Mouse (Mus musculus): ENCODE measurements around the gene Nim1k. TPM values are rescaled to one million over a fixed set of nuclear protein-coding genes. Genes with fewer than 3 reads are reported as not detected.

Nim1k gene
- 0.69 and 1.1 TPM in 2 replicates for polyA plus RNA-seq (2015; fragmentation: Nextera tagmentation; extraction: Ambion mirVana)

DNA sequence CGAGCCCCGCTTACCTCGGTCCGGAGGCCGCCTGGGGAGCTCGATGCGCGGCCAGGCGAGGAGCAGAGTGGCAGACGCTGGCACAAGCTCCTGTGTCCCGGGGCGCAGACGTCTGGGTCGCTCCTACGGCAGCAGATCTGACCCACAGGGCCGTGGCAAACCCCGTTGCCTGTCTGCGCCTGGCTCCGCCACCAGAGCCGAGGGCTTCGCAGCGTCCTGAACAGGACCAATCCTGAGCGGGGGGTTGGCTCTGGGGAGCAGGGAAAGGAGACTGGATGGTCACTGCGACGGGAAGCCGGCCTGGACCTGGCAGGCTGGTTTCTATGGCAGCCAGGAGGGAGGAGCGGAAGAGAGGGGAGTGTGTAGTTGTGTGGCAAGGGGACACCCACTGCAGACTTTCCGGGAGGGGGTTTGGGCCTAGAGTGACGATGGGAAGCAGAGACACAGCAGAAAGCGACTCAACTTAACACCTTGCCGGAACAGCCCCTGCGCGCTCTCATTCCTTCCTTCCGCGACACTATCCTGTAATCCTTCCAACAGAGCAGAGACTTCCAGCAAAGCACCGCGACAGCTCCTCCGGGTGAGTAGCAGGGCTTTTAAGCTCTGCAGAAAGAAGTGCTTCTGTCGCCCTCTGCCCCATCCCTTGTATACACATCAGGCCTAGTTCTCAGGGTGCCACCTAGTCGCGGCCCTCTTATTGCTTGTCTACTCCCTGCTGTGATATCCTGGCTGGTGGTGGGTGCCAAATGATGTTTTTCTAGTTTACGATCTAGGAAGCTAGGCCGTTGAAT lies at the start of gene Nim1k:
TSS of gene Nim1k (minus strand) at position 202 of the 791 bp plus-strand sequence.
- Histone ChIP-seq H3K27ac (ENCODE audit: low read length) (peak within 1 kb of the TSS; percentile 69), H3K9ac (ENCODE audit: low read length) (peak within 1 kb of the TSS; percentile 81), H3K36me3 (ENCODE audit: control insufficient read depth, insufficient read depth) (peaks cover 1% of the 10 kb centered on the region; the same call in 1 of the 2 replicates), H3K27me3 (ENCODE audit: control insufficient read depth, insufficient read depth, low read length) (no peaks in the 10 kb centered on the region), H3K9me3 (replicated peaks; ENCODE audit: control insufficient read depth, low read length) (no peaks in the 10 kb centered on the region), H3K4me1 (ENCODE audit: control insufficient read depth, insufficient read depth, low read length) (peaks cover 14% of the 10 kb centered on the region), H3K4me3 (ENCODE audit: low read length) (peak within 1 kb of the TSS; percentile 78), H3K4me2 (ENCODE audit: low read depth, low read length) (peak within 1 kb of the TSS; percentile 95)
- peak; percentile 90 for ATAC-seq (replicated peaks; ENCODE audit: extremely low read depth, insufficient read depth, low FRiP score)
- 2% methylated on average over 43 of the region's 43 CpGs for WGBS

DNA sequence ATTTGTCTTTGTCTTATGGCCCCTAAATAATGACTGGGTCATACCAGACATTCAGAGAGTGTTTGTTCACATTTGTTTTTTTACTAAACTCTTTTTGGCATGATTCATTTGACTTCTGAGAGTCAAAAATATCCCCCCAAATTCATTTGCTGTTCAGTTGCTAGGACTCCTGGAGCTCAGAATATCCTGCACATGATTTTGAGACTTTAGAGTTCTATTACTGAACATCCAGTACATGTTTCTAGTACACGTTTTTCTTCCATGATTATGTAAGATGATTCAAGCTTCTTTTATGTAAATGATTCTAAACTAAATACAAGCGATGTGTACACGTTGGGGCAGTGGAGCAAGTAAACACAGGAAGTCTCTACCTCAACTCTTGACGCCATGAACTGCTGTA lies 42.0 kb upstream of the Nim1k start:
- no peaks in the 10 kb centered on the region for H3K9me3 ChIP-seq (replicated peaks; ENCODE audit: control insufficient read depth, low read length)
- no peaks in the 10 kb centered on the region for H3K4me1 ChIP-seq (ENCODE audit: control insufficient read depth, insufficient read depth, low read length)
- no peak overlapping the region for H3K4me2 ChIP-seq (ENCODE audit: low read depth, low read length)
- no peaks in the 10 kb centered on the region for H3K36me3 ChIP-seq (ENCODE audit: control insufficient read depth, insufficient read depth)
- H3K27ac ChIP-seq (ENCODE audit: low read length) = no peak overlapping the region
- WGBS = 57% methylated on average over 4 of the region's 4 CpGs
- H3K27me3 ChIP-seq (ENCODE audit: control insufficient read depth, insufficient read depth, low read length) = no peaks in the 10 kb centered on the region
- H3K9ac ChIP-seq (ENCODE audit: low read length) = no peak overlapping the region
- ATAC-seq (replicated peaks; ENCODE audit: extremely low read depth, insufficient read depth, low FRiP score) = no peak
- no peak overlapping the region for H3K4me3 ChIP-seq (ENCODE audit: low read length)

DNA sequence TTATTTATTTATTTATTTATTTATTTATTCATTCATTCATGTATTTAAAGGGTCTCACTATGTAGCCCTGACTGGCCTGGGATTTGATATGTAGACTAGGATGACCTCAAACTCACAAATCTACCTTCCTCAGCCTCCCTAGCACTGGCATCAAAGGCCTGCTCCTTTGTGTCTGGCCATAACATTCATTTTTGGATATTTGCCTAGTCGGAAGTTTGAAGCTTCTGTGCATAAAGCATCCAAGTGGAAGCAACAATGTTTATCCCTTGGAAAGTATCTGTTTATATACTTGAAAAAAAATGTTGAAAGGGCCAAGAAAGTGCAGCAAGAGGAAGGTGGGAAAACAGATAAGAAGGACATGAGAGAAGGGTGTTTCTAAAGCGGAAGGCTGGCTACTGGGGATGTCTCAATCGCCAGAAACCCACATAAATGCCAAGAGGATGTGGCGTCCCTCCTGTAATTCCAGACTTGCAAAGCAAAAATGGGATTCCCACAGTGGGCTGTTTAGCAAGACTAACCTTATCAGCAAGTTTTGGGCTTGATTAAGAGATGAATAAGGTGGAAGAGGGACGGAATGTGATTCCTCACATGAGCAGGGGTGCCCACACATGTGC lies 37.2 kb upstream of the Nim1k start:
- no peaks in the 10 kb centered on the region for H3K27me3 ChIP-seq (ENCODE audit: control insufficient read depth, insufficient read depth, low read length)
- no peak overlapping the region for H3K4me2 ChIP-seq (ENCODE audit: low read depth, low read length)
- no peak overlapping the region for H3K9ac ChIP-seq (ENCODE audit: low read length)
- H3K4me1 ChIP-seq (ENCODE audit: control insufficient read depth, insufficient read depth, low read length) = peaks cover 16% of the 10 kb centered on the region
- ATAC-seq (replicated peaks; ENCODE audit: extremely low read depth, insufficient read depth, low FRiP score) = no peak
- no peak overlapping the region for H3K4me3 ChIP-seq (ENCODE audit: low read length)
- 61% methylated on average over 5 of the region's 5 CpGs for WGBS
- peaks cover 7% of the 10 kb centered on the region for H3K36me3 ChIP-seq (ENCODE audit: control insufficient read depth, insufficient read depth)
- H3K9me3 ChIP-seq (replicated peaks; ENCODE audit: control insufficient read depth, low read length) = no peaks in the 10 kb centered on the region
- no peak overlapping the region for H3K27ac ChIP-seq (ENCODE audit: low read length)

DNA sequence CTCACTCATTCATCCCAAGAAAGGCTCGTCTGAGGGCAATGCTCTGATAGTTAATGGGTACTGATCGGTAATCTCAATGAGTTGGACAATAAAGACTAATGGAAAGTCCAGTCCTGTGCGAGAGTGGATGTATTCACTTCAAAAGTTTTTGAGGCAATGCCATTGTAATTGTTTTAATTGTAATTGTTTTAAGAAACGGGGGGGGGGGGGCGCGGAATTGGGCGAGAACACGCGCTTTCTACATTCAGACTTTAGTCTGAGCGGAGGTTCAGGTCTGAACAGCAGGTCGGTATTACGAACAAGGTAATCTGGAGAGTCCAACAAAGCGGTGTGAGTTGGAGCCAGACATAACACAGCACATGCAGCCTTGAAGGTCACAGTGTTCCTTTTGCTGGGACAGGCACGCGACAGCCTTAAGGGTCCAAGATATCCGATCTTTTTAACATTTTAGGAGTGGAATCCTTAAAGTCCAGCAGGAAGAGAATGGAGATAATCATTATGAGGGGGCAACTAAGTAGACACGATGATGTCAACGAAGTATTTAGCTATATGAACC lies 36.0 kb upstream of the Nim1k start:
- WGBS = 2% methylated on average over 18 of the region's 18 CpGs
- ATAC-seq (replicated peaks; ENCODE audit: extremely low read depth, insufficient read depth, low FRiP score) = no peak
- H3K36me3 ChIP-seq (ENCODE audit: control insufficient read depth, insufficient read depth) = peaks cover 11% of the 10 kb centered on the region
- peak overlapping the region; percentile 97 for H3K27ac ChIP-seq (ENCODE audit: low read length)
- no peaks in the 10 kb centered on the region for H3K27me3 ChIP-seq (ENCODE audit: control insufficient read depth, insufficient read depth, low read length)
- peak overlapping the region; percentile 97 for H3K9ac ChIP-seq (ENCODE audit: low read length)
- H3K4me3 ChIP-seq (ENCODE audit: low read length) = peak overlapping the region; percentile 89
- peaks cover 16% of the 10 kb centered on the region for H3K4me1 ChIP-seq (ENCODE audit: control insufficient read depth, insufficient read depth, low read length)
- H3K9me3 ChIP-seq (replicated peaks; ENCODE audit: control insufficient read depth, low read length) = no peaks in the 10 kb centered on the region
- peak overlapping the region; percentile 70 for H3K4me2 ChIP-seq (ENCODE audit: low read depth, low read length)

DNA sequence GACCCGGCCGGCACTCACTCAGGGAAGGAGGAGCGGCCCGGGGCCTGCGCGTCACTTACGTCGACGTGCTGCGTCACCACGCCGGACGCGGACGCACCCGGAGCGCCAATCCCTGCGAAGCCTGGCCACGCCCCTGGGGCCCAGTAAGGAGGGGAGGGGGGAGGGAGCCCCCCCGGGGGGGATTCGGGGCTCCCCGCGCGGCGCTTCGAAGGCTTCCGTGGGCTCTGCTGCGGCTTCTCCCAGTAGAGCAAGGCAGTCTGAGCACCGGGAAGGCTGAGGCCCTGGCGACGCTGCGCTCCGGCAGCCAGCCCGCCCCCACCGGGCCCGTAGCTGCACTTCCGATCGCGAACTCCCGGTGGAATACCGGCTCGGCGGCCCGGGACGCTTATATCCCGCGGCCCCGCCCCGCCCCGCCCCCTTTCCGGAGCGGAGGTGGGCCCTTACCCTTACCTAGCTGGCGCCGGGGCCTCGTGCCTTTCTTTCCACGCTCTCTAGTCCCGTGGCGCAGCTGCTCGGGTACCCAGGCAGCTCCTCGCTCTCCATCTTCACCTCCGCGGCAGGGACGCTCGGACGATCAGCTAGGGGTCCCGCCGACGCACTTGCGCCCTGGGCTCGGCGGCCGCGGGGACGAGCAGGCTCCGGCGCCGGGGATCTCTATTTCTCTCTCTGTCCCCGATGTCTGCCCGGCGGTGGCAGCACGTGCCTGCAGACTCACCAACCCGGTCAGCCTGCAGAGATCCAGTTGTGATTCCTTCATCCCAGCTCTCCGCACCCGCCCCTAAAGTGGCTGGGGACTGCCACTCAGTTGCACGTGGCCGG lies 35.3 kb upstream of the Nim1k start, which contains the start of gene Zfp131:
TSS of gene Zfp131 (minus strand) at position 129 of the 819 bp plus-strand sequence.
- H3K4me1 ChIP-seq (ENCODE audit: control insufficient read depth, insufficient read depth, low read length) = peaks cover 16% of the 10 kb centered on the region
- WGBS = under 1% methylated on average over 76 of the region's 86 CpGs
- H3K36me3 ChIP-seq (ENCODE audit: control insufficient read depth, insufficient read depth) = peaks cover 15% of the 10 kb centered on the region
- H3K9ac ChIP-seq (ENCODE audit: low read length) = peak within 1 kb of the TSS; percentile 97
- peak; percentile 98 for ATAC-seq (replicated peaks; ENCODE audit: extremely low read depth, insufficient read depth, low FRiP score)
- H3K27me3 ChIP-seq (ENCODE audit: control insufficient read depth, insufficient read depth, low read length) = no peaks in the 10 kb centered on the region
- peak within 1 kb of the TSS; percentile 75 for H3K4me2 ChIP-seq (ENCODE audit: low read depth, low read length)
- peak within 1 kb of the TSS; percentile 97 for H3K27ac ChIP-seq (ENCODE audit: low read length)
- H3K4me3 ChIP-seq (ENCODE audit: low read length) = peak within 1 kb of the TSS; percentile 89
- H3K9me3 ChIP-seq (replicated peaks; ENCODE audit: control insufficient read depth, low read length) = no peaks in the 10 kb centered on the region

DNA sequence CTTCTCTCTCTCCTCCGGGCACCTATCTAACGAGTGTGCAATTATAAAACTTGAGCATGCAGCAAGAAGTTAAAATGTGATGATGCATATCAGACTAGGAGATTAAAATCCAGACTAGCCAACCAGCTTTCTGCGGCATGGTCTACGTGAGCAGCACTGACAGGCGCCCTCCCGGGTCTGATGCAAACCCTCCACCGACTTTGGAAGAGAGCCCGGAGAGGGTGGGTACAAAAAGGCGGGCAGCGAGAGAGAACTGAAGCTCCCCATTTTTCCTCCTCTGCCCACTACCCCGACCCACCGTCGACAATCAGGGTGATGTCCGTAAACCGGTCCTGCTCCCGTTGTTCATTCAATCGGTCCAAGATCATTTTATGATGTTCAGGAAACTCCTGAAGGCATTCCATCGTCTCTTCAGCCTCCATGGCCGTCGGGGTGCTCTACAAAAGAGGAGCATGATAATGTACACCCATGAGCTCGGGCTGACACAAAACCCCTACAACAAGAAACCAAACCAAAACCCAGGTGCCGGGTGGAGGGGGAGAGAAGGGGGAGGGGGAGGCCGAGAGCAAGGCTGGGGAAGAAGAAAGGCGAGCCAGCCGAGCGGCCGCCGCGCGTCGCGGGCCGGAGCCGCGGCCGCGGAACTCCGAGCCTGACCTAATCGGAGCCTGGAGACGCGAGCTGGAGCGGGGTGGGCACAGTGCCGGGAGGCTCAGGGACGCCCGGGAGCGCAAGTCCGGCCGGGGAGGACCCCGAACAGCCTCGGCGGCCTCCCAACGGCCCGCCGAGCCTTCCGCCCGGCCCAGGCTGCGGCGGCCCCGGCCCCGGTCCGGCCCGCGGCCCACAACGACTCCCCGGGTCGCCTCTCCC lies 34.4 kb upstream of the Nim1k start:
- Histone ChIP-seq H3K27ac (ENCODE audit: low read length) (peak overlapping the region; percentile 97), H3K9ac (ENCODE audit: low read length) (peak overlapping the region; percentile 97), H3K36me3 (ENCODE audit: control insufficient read depth, insufficient read depth) (peaks cover 16% of the 10 kb centered on the region), H3K4me1 (ENCODE audit: control insufficient read depth, insufficient read depth, low read length) (peaks cover 16% of the 10 kb centered on the region), H3K4me2 (ENCODE audit: low read depth, low read length) (peak overlapping the region; percentile 75), H3K27me3 (ENCODE audit: control insufficient read depth, insufficient read depth, low read length) (no peaks in the 10 kb centered on the region), H3K4me3 (ENCODE audit: low read length) (peak overlapping the region; percentile 89), H3K9me3 (replicated peaks; ENCODE audit: control insufficient read depth, low read length) (no peaks in the 10 kb centered on the region)
- under 1% methylated on average over 39 of the region's 66 CpGs for WGBS
- peak; percentile 69 for ATAC-seq (replicated peaks; ENCODE audit: extremely low read depth, insufficient read depth, low FRiP score)

DNA sequence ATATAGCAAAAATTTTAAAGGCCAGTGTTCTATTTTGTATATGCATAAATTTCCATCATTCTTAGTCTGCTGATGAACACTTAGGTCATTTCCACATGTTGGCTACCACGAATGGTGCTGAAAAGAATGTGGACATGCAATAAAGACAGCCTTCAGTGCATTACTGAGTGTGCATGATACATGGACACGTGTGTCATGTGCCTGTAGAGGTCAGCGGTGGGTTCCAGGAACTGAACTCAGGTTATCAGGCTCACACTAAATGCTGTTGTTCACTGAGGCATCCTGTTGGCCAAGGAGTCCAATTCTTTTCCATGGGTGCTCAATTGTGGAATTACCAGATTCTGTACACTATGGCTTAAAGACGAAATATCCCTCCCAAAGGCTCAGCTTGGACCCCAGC lies 27.9 kb upstream of the Nim1k start:
- Histone ChIP-seq H3K27ac (ENCODE audit: low read length) (no peak overlapping the region), H3K9ac (ENCODE audit: low read length) (no peak overlapping the region), H3K27me3 (ENCODE audit: control insufficient read depth, insufficient read depth, low read length) (no peaks in the 10 kb centered on the region), H3K4me3 (ENCODE audit: low read length) (no peak overlapping the region), H3K4me1 (ENCODE audit: control insufficient read depth, insufficient read depth, low read length) (peaks cover under 1% of the 10 kb centered on the region; the same call in 1 of the 2 replicates), H3K4me2 (ENCODE audit: low read depth, low read length) (no peak overlapping the region), H3K9me3 (replicated peaks; ENCODE audit: control insufficient read depth, low read length) (no peaks in the 10 kb centered on the region), H3K36me3 (ENCODE audit: control insufficient read depth, insufficient read depth) (peaks cover 49% of the 10 kb centered on the region)
- WGBS = 82% methylated on average over 4 of the region's 4 CpGs
- ATAC-seq (replicated peaks; ENCODE audit: extremely low read depth, insufficient read depth, low FRiP score) = no peak

DNA sequence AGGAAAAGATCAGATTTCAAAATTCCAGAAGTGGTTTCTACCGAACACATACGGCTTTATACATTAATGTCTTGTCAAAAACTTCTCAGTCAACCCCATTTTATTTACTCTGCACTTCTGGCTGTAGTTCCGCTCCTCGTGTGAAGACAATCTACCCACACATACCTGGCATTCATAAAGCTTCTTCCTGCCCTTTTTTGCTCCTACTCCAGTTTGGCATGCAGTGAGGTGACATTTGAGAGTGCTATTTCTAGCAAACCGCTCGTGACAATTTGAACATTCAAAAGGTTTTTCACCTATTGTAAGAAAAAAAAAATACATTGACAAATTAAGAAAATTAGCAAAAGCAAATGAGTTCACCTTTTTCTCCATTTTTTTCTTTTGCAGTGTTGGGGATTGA lies 12.9 kb upstream of the Nim1k start:
- WGBS = 66% methylated on average over 6 of the region's 6 CpGs
- no peak for ATAC-seq (replicated peaks; ENCODE audit: extremely low read depth, insufficient read depth, low FRiP score)

More for the DNA sequence above, 12.9 kb upstream of the Nim1k start:
- Histone ChIP-seq H3K4me1 (ENCODE audit: control insufficient read depth, insufficient read depth, low read length) (no peaks in the 10 kb centered on the region), H3K9ac (ENCODE audit: low read length) (no peak overlapping the region), H3K36me3 (ENCODE audit: control insufficient read depth, insufficient read depth) (peaks cover 59% of the 10 kb centered on the region), H3K4me2 (ENCODE audit: low read depth, low read length) (no peak overlapping the region), H3K4me3 (ENCODE audit: low read length) (no peak overlapping the region), H3K27ac (ENCODE audit: low read length) (no peak overlapping the region), H3K9me3 (replicated peaks; ENCODE audit: control insufficient read depth, low read length) (no peaks in the 10 kb centered on the region), H3K27me3 (ENCODE audit: control insufficient read depth, insufficient read depth, low read length) (no peaks in the 10 kb centered on the region)

Measured in heart, embryonic 16.5 days (tissue).